Mouse (Mus musculus) ES-E14 (cell line): ENCODE results near the gene Tmem104.

Experiments
- CHD2 ChIP-seq: IDR thresholded peaks from 2 replicates; pipeline ENCODE4 v1.6.1; 2014; ENCODE audit warnings: mild to moderate bottlenecking, low read depth, low read length, inconsistent platforms
- HCFC1 ChIP-seq: IDR thresholded peaks from 2 replicates; pipeline ENCODE4 v1.6.1; 2012; ENCODE audit warnings: low read length, inconsistent platforms, borderline replicate concordance; ENCODE audit not compliant: insufficient read depth
- MAFK ChIP-seq: IDR thresholded peaks from 2 replicates; pipeline ENCODE4 v1.6.1; 2014; ENCODE audit warnings: mild to moderate bottlenecking, low read depth, low read length, inconsistent platforms; ENCODE audit not compliant: insufficient read depth
- ZC3H11A ChIP-seq: IDR thresholded peaks from 2 replicates; pipeline ENCODE4 v1.6.1; 2012; ENCODE audit warnings: low read depth, mild to moderate bottlenecking, inconsistent platforms, low read length, borderline replicate concordance
- ZNF384 ChIP-seq: IDR thresholded peaks from 2 replicates; pipeline ENCODE4 v1.6.1; 2012; ENCODE audit warnings: low read depth, low read length, inconsistent platforms

DNA sequence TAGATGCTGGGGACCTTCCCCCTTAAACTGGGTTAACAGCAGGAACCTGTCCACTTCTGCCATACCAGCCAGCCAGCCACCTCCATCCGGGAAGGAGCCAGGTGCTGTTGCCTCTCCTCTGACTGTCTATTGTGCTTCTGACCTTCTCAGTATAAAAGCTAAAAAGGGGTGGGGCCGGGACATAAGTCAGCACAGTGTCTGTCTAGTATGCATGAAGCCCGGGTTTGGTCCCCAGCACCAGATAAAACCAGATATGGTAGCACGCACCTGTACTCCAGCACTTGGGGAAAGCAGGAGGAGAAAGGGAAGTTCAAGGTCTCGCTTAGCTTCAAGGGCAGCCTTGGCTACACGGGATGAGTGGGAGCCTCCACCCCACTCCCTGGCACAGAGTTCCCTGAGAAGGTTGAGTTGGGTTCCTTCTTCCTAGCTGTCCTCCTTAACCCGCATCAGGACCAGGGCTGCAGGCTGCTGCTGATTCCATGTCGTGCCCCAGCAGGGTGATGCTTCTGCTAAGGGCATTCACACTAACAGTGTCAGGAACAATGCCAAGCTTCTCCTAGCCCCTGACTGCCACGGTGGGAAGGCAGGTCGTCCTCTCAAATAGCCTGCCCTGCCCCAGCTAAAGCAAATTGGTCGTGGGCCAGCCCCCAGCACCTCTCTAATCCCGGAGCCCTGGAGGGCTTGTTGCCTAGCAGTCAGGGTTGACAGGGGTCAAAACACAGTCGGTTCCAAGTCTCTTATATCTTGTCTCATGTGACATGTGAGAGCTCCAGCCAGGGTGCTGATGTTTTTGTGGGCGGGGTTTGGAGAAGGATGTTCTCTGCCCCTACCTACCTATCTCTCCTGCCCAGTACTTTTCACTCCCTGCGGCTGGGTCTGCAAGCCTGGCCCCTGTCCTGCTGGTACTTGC, 42.0 kb downstream of the Tmem104 start:
- TF ChIP-seq ZNF384: no peak
- no peak for TF ChIP-seq CHD2
- no peak for TF ChIP-seq HCFC1
- no peak for TF ChIP-seq MAFK
- TF ChIP-seq ZC3H11A: no peak
